Mouse (Mus musculus) urinary bladder, adult 2 months (tissue): Measurements from ENCODE around the gene Gm28051. TPM values are rescaled to one million over a fixed set of nuclear protein-coding genes. Genes with fewer than 3 reads are reported as not detected.

Experiments
- DNase-seq: peaks from one replicate; pipeline ENCODE4 v3.0.0; 2022; ENCODE audit warnings: low spot score
- polyA plus RNA-seq: library from polyadenylated mRNA; depleted of rRNA; stranded (reverse); fragments of >200 nt; gene quantifications from 2 replicates; pipeline ENCODE4 v1.2.3, GENCODE M21; 2012; rRNA removed

The Gm28051 gene
- polyA plus RNA-seq, 1 experiment: not detected

DNA sequence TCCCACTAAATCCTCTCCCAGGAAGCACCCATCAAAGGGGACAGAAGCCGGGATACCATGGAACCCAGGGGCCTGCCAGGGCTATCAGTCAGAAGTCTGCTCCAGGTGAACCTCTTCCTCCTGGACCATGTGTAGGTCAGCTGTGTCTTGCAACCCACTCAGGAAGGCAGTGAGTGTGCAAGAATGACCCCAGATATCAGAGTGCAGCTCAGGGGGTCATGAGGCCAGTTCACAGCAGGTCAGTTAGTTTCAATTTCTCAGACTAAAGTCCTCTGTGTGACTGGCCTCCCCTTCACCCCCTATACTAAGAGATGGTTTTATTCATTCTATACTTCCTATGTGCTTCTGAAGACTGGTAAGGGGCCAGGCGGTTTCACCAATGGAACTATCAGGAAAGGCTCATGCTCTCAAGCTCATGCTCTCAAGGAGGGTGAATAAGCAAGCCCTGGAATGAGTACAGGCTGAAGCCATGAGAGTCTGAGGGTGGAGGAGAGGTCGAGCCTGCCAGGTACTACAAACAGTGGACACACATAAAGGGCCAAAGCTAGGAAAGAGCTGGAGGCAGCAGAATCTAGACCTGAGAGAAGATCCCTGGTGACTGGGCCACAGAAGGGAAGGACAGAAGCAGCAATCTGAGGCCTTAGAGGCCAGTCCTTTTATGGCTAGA lies 72.7 kb downstream of the Gm28051 start:
- no peak for DNase-seq

DNA sequence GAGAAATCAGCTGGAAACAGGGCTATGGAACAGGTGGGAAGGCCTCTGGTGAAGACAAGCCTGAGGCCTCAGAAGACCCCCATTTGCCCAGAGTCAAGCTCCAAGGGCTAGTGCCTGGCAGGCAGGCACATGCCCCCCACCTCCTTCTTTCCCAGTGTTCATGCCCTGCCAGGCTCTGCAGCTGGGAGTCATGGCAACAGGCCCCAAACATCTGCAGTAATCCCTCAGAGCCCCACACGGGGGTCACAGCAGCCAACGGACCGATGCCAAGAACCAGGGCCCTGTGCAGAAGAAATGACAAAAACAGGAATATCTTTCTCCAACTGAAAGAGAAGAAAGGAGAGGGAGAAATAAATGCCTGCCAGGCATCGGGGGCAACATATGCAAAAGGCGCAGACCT lies 73.6 kb downstream of the Gm28051 start:
- no peak for DNase-seq

DNA sequence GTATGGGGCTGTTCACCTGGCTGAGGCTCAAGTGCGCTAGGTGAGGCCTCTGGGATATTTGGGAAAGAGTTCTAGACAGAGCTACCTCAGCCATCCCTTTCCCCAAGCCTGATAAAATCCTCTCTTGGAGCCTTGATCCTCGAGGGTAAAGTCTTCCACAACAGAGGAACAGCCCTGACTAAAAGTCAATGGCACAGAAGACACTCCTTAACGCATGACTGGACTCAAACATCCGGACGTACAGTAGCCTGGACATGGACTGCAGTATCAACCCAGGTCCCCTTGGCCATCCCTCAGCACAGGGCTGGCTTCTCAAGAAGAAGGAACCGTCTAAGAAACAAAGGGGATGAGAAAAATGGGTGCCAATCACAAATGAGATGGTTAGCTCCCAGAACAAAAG lies 74.1 kb downstream of the Gm28051 start:
- DNase-seq: no peak

DNA sequence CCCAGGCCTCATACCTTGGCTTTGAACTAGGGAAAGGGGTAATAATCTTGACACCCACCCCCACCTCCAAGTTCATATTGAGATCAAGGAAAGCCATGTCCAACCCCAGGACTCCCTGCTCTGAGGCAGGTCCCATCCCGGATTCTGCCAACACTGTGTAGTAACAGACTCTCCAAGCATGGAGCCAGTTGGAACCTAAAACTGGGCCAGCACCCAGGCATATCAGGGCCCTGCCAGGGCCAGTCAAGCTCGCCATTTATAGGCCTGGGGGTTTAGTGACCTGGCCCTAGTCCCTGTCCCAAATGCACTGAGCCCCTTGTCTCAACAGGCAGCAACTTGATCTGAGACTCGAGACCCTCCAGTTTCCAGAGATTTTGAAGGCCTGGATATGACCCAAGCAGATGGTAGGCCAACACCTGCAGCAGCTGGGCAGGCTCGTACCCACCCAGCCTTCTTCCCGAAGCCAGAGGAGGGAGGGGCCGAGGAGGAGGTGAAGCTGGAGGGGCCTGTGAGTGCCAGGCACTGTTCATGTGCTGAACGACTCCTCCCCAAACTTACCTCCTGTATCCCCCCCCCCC lies 74.8 kb downstream of the Gm28051 start:
- DNase-seq: no peak

DNA sequence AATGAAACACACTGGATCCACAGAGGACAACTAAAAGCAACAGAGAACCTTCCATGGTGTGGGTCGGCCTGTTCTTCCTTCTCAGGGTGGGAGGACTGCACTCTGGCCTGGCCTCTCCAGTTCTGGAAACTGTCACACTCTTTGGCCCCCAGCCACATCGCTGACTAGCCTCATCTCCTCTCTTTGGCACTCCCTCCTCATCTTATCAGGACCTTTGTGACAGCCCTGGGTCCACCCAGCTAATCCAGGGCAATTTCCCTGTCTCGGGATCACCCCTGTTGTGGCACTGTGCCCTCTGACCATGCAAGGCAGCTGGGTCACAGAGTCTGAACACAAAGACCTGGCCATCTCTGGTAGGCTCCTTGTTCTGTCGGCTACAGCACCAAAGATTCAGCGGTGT lies 75.5 kb downstream of the Gm28051 start:
- DNase-seq: no peak

DNA sequence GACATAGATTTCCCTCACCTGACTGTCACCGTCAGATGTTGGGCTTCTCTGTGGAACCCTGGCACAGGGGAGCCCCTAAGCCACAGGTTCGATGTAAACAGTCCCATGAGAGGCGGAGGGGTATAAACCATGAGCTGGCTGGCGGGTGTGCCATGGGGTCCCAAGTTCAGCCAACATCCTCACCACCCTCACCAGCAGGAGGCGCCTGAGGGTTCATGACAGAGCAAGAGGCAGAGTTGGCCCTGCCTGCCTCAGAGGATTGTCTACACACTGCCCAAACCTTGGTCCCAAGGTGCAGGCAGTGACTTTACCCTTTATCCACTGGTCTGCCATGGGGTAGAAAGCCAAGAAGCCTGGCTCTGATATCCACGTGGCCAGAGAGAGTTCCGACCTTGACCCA lies 76.0 kb downstream of the Gm28051 start:
- no peak for DNase-seq

DNA sequence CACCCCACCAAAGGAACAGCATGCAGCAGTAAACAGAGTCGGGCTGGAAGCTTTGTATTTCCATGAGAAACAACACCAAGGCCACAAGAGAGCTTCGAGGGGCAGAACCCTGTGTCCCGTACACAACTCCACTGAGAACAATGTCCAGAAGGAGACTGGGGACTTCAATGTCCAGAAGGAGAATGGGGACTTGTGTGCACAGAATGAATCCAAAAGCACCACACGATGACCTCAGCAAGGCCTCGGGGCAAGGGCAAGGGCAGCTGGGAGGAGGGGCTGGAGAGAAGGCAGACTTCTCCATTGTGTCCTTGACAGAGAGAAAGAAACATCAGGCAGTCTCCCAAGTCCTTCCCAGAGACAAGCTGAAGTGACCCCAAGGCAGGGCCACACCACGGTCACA lies 78.7 kb downstream of the Gm28051 start:
- DNase-seq: no peak

DNA sequence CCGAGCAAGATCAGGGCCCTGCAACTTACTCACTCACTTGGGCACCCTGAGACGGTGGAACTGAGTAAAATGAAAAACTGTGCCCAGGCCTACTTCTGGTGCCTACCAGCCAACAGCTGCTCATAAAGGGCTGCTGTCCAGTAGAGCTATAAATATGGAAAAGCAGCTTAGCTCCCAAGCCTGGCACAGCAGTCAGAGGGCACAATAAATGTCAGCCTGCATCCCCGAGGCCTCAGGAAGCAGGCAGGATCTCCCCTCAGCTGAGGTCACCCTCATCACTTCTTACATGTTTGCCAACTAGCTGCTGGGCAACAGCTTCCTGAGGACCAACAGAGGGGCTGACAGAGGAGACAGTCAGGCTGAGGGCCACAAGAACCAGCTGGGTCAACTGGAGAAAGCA lies 80.5 kb downstream of the Gm28051 start:
- DNase-seq: no peak

DNA sequence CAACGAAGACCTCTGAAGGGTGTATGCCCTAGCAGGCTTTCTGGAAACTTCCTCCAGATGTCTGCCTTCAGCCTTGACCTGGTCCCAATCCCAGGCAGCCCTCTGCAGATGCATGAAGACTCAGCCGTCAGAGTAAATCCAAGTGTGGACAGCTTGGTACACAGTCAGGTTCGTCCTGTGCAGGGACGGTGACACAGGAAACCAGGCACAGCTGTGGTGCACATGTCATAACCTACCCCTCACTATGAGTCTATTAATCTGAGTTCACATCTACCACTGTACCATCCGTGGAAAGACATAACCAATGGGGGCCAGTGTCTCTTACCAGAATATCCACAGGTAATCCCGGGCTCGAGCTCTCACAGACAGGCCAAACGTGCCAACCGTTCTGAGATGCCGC lies 83.0 kb downstream of the Gm28051 start:
- no peak for DNase-seq

DNA sequence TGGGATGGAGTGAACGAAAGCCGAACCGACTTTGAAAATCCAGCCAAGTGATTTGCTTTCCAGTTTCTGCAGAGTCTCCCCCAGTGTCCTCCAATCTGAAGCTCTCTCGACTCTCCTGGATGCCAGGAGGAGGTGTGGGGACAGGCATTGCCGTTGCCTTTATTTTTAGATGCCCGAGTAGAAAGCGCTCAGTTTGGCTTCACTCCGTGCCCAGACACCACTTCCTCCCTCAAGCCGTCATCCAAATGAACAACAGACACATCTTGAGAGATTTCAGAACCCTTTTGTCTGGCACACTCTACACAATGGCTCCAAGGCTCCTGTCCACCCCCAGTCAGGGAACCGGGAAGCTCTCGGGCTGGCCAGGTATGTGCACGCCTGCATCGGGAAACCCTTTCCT lies 83.4 kb downstream of the Gm28051 start:
- DNase-seq: no peak

DNA sequence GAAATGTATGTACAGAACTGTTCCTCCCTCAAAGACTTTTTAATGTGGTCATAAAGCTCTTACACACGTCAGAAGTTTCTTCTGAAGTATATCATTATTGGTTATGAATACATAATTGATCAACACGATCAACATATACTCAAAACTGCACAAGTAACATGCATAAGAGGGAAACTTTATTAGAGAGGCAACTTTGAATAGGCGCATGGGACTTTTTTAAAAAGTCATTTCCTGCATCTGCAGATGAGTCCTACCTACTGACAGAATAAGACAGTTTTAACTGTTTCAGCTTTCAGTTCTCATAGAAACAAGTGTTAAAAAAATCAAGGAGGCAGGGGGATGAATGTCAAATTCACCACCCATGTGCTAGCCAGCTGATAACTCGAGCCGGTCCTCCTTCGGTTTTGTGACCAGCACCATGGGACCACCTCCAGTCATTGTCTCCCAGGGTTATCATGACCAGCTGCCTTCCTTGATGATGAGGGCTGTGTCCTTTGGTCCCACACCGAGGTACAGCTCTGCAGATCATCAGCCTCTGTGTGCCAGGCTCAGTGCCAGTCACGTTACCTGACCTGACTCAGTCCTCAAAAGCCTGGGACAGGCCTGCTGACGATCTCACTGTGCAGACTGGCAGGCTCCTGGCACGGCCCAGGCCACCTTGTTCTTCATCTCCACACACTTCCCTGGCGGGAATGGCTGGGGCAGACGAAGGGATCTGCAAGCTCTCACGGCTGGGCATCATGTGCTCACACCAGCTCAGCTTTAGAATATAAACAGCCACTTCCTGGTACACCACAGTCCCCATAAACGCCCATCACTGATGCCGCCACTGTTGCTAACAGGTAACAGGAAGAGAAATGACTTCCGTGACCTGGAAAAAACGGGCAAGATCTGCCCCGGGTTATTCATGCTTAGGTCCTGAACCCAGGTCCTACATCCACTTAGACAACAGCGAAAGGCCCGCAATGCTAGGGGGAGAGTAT lies 84.4 kb downstream of the Gm28051 start:
- DNase-seq: no peak

DNA sequence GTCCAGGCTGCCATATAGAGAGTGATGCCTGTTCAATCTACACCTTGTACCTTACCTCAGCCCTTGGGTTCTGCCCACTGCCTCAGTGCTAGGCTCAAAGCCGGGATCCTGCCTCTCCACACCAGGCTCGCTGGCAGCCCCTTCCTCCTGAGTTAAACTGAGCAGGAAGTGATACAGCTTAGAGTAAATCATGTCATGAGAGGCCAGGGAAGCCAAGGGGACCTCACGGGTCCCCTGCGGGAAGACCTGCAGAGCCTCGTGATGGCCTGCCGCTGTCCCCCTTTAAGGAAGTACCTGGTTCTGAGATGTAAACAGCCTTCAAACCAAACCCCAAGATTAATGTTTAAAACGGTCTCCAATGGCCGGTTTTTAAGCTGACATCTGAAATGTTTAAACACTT lies 85.4 kb downstream of the Gm28051 start:
- DNase-seq: no peak

DNA sequence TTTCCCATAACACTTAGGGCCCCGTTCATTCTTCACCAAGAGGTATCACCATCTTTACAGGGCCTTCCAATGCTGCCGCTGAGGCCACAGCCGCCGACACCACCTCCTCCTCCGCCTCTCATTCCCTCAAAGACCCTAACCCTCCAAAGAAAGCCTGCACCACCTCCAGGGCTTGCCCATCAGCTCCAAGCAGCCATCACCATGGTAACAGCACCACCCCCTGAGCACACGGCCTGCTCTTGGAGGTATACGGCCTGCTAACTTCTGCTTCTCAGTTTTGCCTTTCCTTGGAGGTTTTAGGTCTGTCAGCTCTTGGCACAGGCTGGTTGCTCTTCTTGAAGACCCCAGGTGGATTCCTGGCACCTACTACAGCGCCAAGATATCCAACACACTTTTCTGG lies 86.7 kb downstream of the Gm28051 start:
- no peak for DNase-seq

Other genes with a start within 250 kb of the Gm28051 start
- gene Chga, start 202.8 kb downstream of the Gm28051 start, polyA plus RNA-seq: 0.19 and 0.35 TPM in 2 replicates
- 43.6 and 57.6 TPM in 2 replicates for gene Itpk1, start 52.8 kb downstream of the Gm28051 start, polyA plus RNA-seq
- gene Moap1, start 14.1 kb downstream of the Gm28051 start, polyA plus RNA-seq: 4.2 and 4.6 TPM in 2 replicates
- gene Tmem251, start 14.0 kb downstream of the Gm28051 start, polyA plus RNA-seq: 3.2 and 4.0 TPM in 2 replicates
- 10.4 and 11.8 TPM in 2 replicates for gene Gon7, start within 50 bp of the Gm28051 start, polyA plus RNA-seq
- gene Ubr7, start 202 bp upstream of the Gm28051 start, polyA plus RNA-seq: 24.2 and 25.3 TPM in 2 replicates
- 8.0 and 9.6 TPM in 2 replicates for gene Gm20604, start 907 bp upstream of the Gm28051 start, polyA plus RNA-seq
- 20.1 and 27.7 TPM in 2 replicates for gene Btbd7, start 120.7 kb upstream of the Gm28051 start, polyA plus RNA-seq
- not detected in 2 replicates for gene Cox8c, start 141.6 kb upstream of the Gm28051 start, polyA plus RNA-seq
- 0.12 and 0.14 TPM in 2 replicates for gene Unc79, start 191.1 kb upstream of the Gm28051 start, polyA plus RNA-seq